Mouse (Mus musculus): Measurements from ENCODE around the gene Fam20c. TPM values are rescaled to one million over a fixed set of nuclear protein-coding genes. Genes with fewer than 3 reads are reported as not detected.
A peak's percentile ranks its signal among the peaks of the same experiment; 100 is the strongest.

The Fam20c gene
- polyA plus RNA-seq, 1 experiment from 2014 or later, result 35.7 TPM

- Histone ChIP-seq H3K9me3 (replicated peaks; ENCODE audit: control insufficient read depth, low read length) (no peaks in the 10 kb centered on the region), H3K27me3 (replicated peaks; ENCODE audit: control insufficient read depth, insufficient read depth, low read length) (no peaks in the 10 kb centered on the region), H3K4me3 (ENCODE audit: low read depth, low read length) (peak overlapping the region; percentile 77), H3K4me1 (ENCODE audit: control insufficient read depth, insufficient read depth, low read length) (peaks cover 23% of the 10 kb centered on the region), H3K36me3 (ENCODE audit: control insufficient read depth, insufficient read depth, low read length) (peaks cover 12% of the 10 kb centered on the region; the same call in 1 of the 2 replicates), H3K9ac (ENCODE audit: low read length) (peak overlapping the region; percentile 92), H3K27ac (ENCODE audit: low read depth, low read length) (peak overlapping the region; percentile 97), H3K4me2 (ENCODE audit: low read length) (peak overlapping the region; percentile 92)
- WGBS, result 3% methylated on average over 9 of the region's 9 CpGs
- DNase-seq (ENCODE audit: low spot score) (peak; percentile 82), ATAC-seq (peak; percentile 57)
Observed at GRCm38 (mm10) chr5:138753946-138754302, 390 bp upstream of the Fam20c start.

- no peak for DNase-seq (ENCODE audit: low spot score)
- Histone ChIP-seq H3K4me3 (ENCODE audit: low read depth, low read length) (peak overlapping the region; percentile 77), H3K36me3 (ENCODE audit: control insufficient read depth, insufficient read depth, low read length) (peaks cover 20% of the 10 kb centered on the region), H3K4me2 (ENCODE audit: low read length) (peak overlapping the region; percentile 92), H3K27ac (ENCODE audit: low read depth, low read length) (peak overlapping the region; percentile 97), H3K9ac (ENCODE audit: low read length) (peak overlapping the region; percentile 92), H3K27me3 (replicated peaks; ENCODE audit: control insufficient read depth, insufficient read depth, low read length) (no peaks in the 10 kb centered on the region), H3K4me1 (ENCODE audit: control insufficient read depth, insufficient read depth, low read length) (peaks cover 27% of the 10 kb centered on the region), H3K9me3 (replicated peaks; ENCODE audit: control insufficient read depth, low read length) (no peaks in the 10 kb centered on the region)
- 0% methylated on average over 27 of the region's 34 CpGs for WGBS
- ATAC-seq, result no peak
Observed at GRCm38 (mm10) chr5:138755121-138755452, 773 bp downstream of the Fam20c start.

GRCm38 (mm10) chr5:138755453-138756301 lies 1.4 kb downstream of the Fam20c start:
- DNase-seq (ENCODE audit: low spot score), result peak; percentile 31
- Histone ChIP-seq H3K4me2 (ENCODE audit: low read length) (peak overlapping the region; percentile 92), H3K4me3 (ENCODE audit: low read depth, low read length) (peak overlapping the region; percentile 77), H3K9ac (ENCODE audit: low read length) (peak overlapping the region; percentile 92), H3K4me1 (ENCODE audit: control insufficient read depth, insufficient read depth, low read length) (peaks cover 27% of the 10 kb centered on the region), H3K9me3 (replicated peaks; ENCODE audit: control insufficient read depth, low read length) (no peaks in the 10 kb centered on the region), H3K27ac (ENCODE audit: low read depth, low read length) (peak overlapping the region; percentile 97), H3K27me3 (replicated peaks; ENCODE audit: control insufficient read depth, insufficient read depth, low read length) (no peaks in the 10 kb centered on the region), H3K36me3 (ENCODE audit: control insufficient read depth, insufficient read depth, low read length) (peaks cover 26% of the 10 kb centered on the region)
- ATAC-seq, result peak; percentile 10; the same call in 1 of the 2 replicates
- WGBS, result under 1% methylated on average over 57 of the region's 61 CpGs

- H3K9me3 ChIP-seq (replicated peaks; ENCODE audit: control insufficient read depth, low read length), result no peaks in the 10 kb centered on the region
- H3K4me2 ChIP-seq (ENCODE audit: low read length), result peak overlapping the region; percentile 92
- WGBS, result 17% methylated on average over 15 of the region's 15 CpGs
- H3K4me1 ChIP-seq (ENCODE audit: control insufficient read depth, insufficient read depth, low read length), result peaks cover 29% of the 10 kb centered on the region
- H3K4me3 ChIP-seq (ENCODE audit: low read depth, low read length), result peak overlapping the region; percentile 77
- H3K36me3 ChIP-seq (ENCODE audit: control insufficient read depth, insufficient read depth, low read length), result peaks cover 30% of the 10 kb centered on the region
- peak overlapping the region; percentile 92 for H3K9ac ChIP-seq (ENCODE audit: low read length)
- no peaks in the 10 kb centered on the region for H3K27me3 ChIP-seq (replicated peaks; ENCODE audit: control insufficient read depth, insufficient read depth, low read length)
- peak; percentile 66 for DNase-seq (ENCODE audit: low spot score)
- peak; percentile 5; the same call in 1 of the 2 replicates for ATAC-seq
- H3K27ac ChIP-seq (ENCODE audit: low read depth, low read length), result peak overlapping the region; percentile 97
Observed at GRCm38 (mm10) chr5:138756311-138757085, 2.2 kb downstream of the Fam20c start.

DNA sequence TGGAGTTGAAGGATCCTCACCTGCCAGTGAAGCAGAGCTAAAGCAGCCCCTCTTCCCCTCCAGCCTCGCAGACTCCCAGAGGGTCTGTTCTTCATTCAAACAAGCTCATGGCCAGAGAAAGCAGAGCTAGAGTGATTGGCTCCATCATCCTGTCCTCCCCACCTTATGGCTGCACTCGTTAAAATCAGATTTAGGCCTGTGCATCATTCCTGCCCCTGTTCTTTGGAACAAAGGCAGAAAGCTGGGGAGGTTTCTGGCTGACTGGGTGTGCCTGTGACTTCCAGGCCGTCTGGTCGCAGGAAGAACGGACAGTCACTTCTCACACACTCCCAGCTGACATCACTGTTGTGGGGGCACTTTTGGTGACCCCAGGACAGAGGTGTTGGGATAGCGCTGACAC lies 2.8 kb downstream of the Fam20c start:
- Histone ChIP-seq H3K4me1 (ENCODE audit: control insufficient read depth, insufficient read depth, low read length) (peaks cover 34% of the 10 kb centered on the region), H3K27me3 (replicated peaks; ENCODE audit: control insufficient read depth, insufficient read depth, low read length) (no peaks in the 10 kb centered on the region), H3K4me3 (ENCODE audit: low read depth, low read length) (peak overlapping the region; percentile 77), H3K9me3 (replicated peaks; ENCODE audit: control insufficient read depth, low read length) (no peaks in the 10 kb centered on the region), H3K9ac (ENCODE audit: low read length) (peak overlapping the region; percentile 92), H3K36me3 (ENCODE audit: control insufficient read depth, insufficient read depth, low read length) (peaks cover 35% of the 10 kb centered on the region), H3K4me2 (ENCODE audit: low read length) (peak overlapping the region; percentile 92), H3K27ac (ENCODE audit: low read depth, low read length) (peak overlapping the region; percentile 97)
- DNase-seq (ENCODE audit: low spot score) (no peak), ATAC-seq (no peak)
- WGBS, result 51% methylated on average over 6 of the region's 6 CpGs

DNA sequence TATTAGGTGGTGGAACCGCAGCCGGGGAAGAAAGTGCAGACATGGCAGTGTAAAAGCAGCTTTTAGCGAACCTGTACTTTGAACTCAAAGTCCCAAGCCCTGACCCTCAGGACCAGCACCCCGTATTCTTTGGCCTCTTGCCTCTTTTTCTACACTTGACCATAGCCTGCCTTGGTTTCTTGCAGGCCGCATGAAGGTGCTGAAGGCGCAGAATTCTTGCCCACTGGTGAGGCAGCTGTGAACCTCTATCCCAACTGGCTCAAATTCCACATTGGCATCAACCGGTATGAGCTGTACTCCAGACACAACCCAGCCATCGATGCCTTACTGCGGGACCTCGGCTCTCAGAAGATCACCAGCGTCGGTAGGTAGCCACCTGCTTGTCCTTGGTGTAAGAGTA lies 3.3 kb downstream of the Fam20c start:
- no peak for DNase-seq (ENCODE audit: low spot score)
- peaks cover 34% of the 10 kb centered on the region for H3K4me1 ChIP-seq (ENCODE audit: control insufficient read depth, insufficient read depth, low read length)
- H3K36me3 ChIP-seq (ENCODE audit: control insufficient read depth, insufficient read depth, low read length), result peaks cover 40% of the 10 kb centered on the region
- peak overlapping the region; percentile 92 for H3K4me2 ChIP-seq (ENCODE audit: low read length)
- 93% methylated on average over 12 of the region's 12 CpGs for whole genome bisulfite sequencing
- no peak overlapping the region for H3K27ac ChIP-seq (ENCODE audit: low read depth, low read length)
- peak overlapping the region; percentile 77 for H3K4me3 ChIP-seq (ENCODE audit: low read depth, low read length)
- H3K9ac ChIP-seq (ENCODE audit: low read length), result peak overlapping the region; percentile 92
- no peaks in the 10 kb centered on the region for H3K27me3 ChIP-seq (replicated peaks; ENCODE audit: control insufficient read depth, insufficient read depth, low read length)
- H3K9me3 ChIP-seq (replicated peaks; ENCODE audit: control insufficient read depth, low read length), result no peaks in the 10 kb centered on the region
- ATAC-seq, result no peak

GRCm38 (mm10) chr5:138758533-138758932 lies 4.2 kb downstream of the Fam20c start:
- Histone ChIP-seq H3K4me1 (ENCODE audit: control insufficient read depth, insufficient read depth, low read length) (peaks cover 28% of the 10 kb centered on the region), H3K27me3 (replicated peaks; ENCODE audit: control insufficient read depth, insufficient read depth, low read length) (no peaks in the 10 kb centered on the region), H3K9me3 (replicated peaks; ENCODE audit: control insufficient read depth, low read length) (no peaks in the 10 kb centered on the region), H3K27ac (ENCODE audit: low read depth, low read length) (no peak overlapping the region), H3K36me3 (ENCODE audit: control insufficient read depth, insufficient read depth, low read length) (peaks cover 49% of the 10 kb centered on the region), H3K9ac (ENCODE audit: low read length) (no peak overlapping the region), H3K4me3 (ENCODE audit: low read depth, low read length) (no peak overlapping the region), H3K4me2 (ENCODE audit: low read length) (peak overlapping the region; percentile 8; the same call in 1 of the 2 replicates)
- DNase-seq (ENCODE audit: low spot score) (peak; percentile 15), ATAC-seq (no peak)
- 77% methylated on average over 3 of the region's 3 CpGs for WGBS

GRCm38 (mm10) chr5:138761836-138762334 lies 7.6 kb downstream of the Fam20c start:
- no peak for ATAC-seq
- H3K4me1 ChIP-seq (ENCODE audit: control insufficient read depth, insufficient read depth, low read length), result peaks cover 23% of the 10 kb centered on the region

More at GRCm38 (mm10) chr5:138761836-138762334, 7.6 kb downstream of the Fam20c start:
- Histone ChIP-seq H3K4me3 (ENCODE audit: low read depth, low read length) (no peak overlapping the region), H3K27ac (ENCODE audit: low read depth, low read length) (0 out of 2 replicates have a peak overlapping the region, but pooled peaks have one; percentile 46), H3K4me2 (ENCODE audit: low read length) (0 out of 2 replicates have a peak overlapping the region, but pooled peaks have one; percentile 3), H3K36me3 (ENCODE audit: control insufficient read depth, insufficient read depth, low read length) (peaks cover 58% of the 10 kb centered on the region), H3K27me3 (replicated peaks; ENCODE audit: control insufficient read depth, insufficient read depth, low read length) (no peaks in the 10 kb centered on the region), H3K9me3 (replicated peaks; ENCODE audit: control insufficient read depth, low read length) (no peaks in the 10 kb centered on the region), H3K9ac (ENCODE audit: low read length) (peak overlapping the region; percentile 21; the same call in 1 of the 2 replicates)
- DNase-seq (ENCODE audit: low spot score), result peak; percentile 8
- 19% methylated on average over 5 of the region's 5 CpGs for WGBS
